9 mouse cellular contexts compared by ENCODE assay signal in genomic region chr7:141972831-141973619, GRCm38 (mm10). TPM values are rescaled to one million over a fixed set of nuclear protein-coding genes. Genes with fewer than 3 reads are reported as not detected.
DNase-seq lines count a peak whose midpoint lies in the region; ATAC-seq and TF ChIP-seq lines count a peak whose summit lies in the region.
"Had no signal": no experiment of that assay in that cellular context is flagged by ENCODE, and none has a peak within 500 bp of the region (broad histone marks: within the 10 kb centered on the region; RNA-seq: fewer than 3 reads in every experiment).

No protein-coding gene starts in this region.

- 0 out of 2 replicates have a peak, but pooled peaks have one; percentile 14 for ATAC-seq in forebrain, embryonic 14.5 days
- ATAC-seq in erythroblast, adult 5-6 weeks (replicated peaks; ENCODE audit: low FRiP score, poor library complexity, severe bottlenecking) = no peak

- no peak overlapping the region for H3K9ac ChIP-seq in forebrain, embryonic 14.5 days (ENCODE audit: low read length)
- H3K9ac ChIP-seq: limb, embryonic 15.5 days had no signal

- WGBS in forebrain, embryonic 14.5 days = 43% methylated on average over 7 of the region's 7 CpGs

- H3K4me2 ChIP-seq in forebrain, embryonic 14.5 days (ENCODE audit: low read length) = no peak overlapping the region
- H3K4me2 ChIP-seq: limb, embryonic 15.5 days had no signal

- H3K4me1 ChIP-seq in forebrain, embryonic 14.5 days (ENCODE audit: control insufficient read depth, insufficient read depth, low read length) = peaks cover 4% of the 10 kb centered on the region
- H3K4me1 ChIP-seq: limb, embryonic 15.5 days had no signal

- H3K27me3 ChIP-seq in forebrain, embryonic 14.5 days (replicated peaks; ENCODE audit: control insufficient read depth, insufficient read depth, low read length) = no peaks in the 10 kb centered on the region
- H3K27me3 ChIP-seq: limb, embryonic 15.5 days had no signal

- no peak overlapping the region for H3K27ac ChIP-seq in gastrocnemius, adult 2 months
- no peak overlapping the region for H3K27ac ChIP-seq in forebrain, embryonic 14.5 days (ENCODE audit: low read depth, low read length)
- H3K27ac ChIP-seq: limb, embryonic 15.5 days had no signal

- DNase-seq in gastrocnemius, adult 2 months = no peak
- no peak for DNase-seq in gastrocnemius, postnatal 4 days (ENCODE audit: low spot score in 2 of 2)
- peak; percentile 33 for DNase-seq in 3T3-L1 (ENCODE audit: low read depth, low spot score)
- DNase-seq in adipocyte (ENCODE audit: low spot score) = peak; percentile 43
- DNase-seq in forebrain, embryonic 14.5 days (ENCODE audit: low spot score) = peak; percentile 23
- DNase-seq in lung, postnatal 14 days = peak; percentile 28
- DNase-seq in testis, postnatal 10 days (ENCODE audit: low spot score) = peak; percentile 69

- H3K9me3 ChIP-seq in forebrain, embryonic 14.5 days (replicated peaks; ENCODE audit: control insufficient read depth, low read length) = no peaks in the 10 kb centered on the region
- H3K9me3 ChIP-seq: limb, embryonic 15.5 days had no signal

- peak; percentile 28; the same call in 1 of the 2 replicates for TF ChIP-seq CTCF in gastrocnemius, adult 2 months (IDR thresholded peaks at IDR 0.05)

- H3K4me3 ChIP-seq in gastrocnemius, adult 2 months = no peak overlapping the region
- no peak overlapping the region for H3K4me3 ChIP-seq in forebrain, embryonic 14.5 days (ENCODE audit: low read depth, low read length)
- H3K4me3 ChIP-seq: limb, embryonic 15.5 days had no signal

- H3K36me3 ChIP-seq in forebrain, embryonic 14.5 days (ENCODE audit: control insufficient read depth, insufficient read depth, low read length) = no peaks in the 10 kb centered on the region
- H3K36me3 ChIP-seq: limb, embryonic 15.5 days had no signal

- intact Hi-C loops in gastrocnemius, adult 2 months (cut with DNase I) = no loop called here

RNA-seq across cellular contexts. Expression of gene Brsk2, which starts 23.5 kb away (rescaled TPM):
- total RNA-seq in gastrocnemius, adult 2 months (2021) = under 1 TPM; 0.25 to 0.38 TPM
- total RNA-seq in gastrocnemius, postnatal 4 days (2021) = under 1 TPM; 0.78 to 0.96 TPM
- polyA plus RNA-seq in forebrain, embryonic 14.5 days (2014; fragmentation: Nextera tagmentation; extraction: Ambion mirVana) = 20.8 and 21.7 TPM in 2 replicates
- not detected in 2 replicates for total RNA-seq in erythroblast, adult 5-6 weeks (2015; ENCODE audit: low replicate concordance)
- total RNA-seq in erythroblast, adult 5-6 weeks (2017; ENCODE audit: low replicate concordance) = not detected in 2 replicates

RNA-seq across cellular contexts. Expression of gene Tollip, which starts 54.7 kb away (rescaled TPM):
- 10 to 100 TPM; 31.8 to 33.0 TPM for total RNA-seq in gastrocnemius, adult 2 months (2021)
- 10 to 100 TPM; 31.1 to 34.3 TPM for total RNA-seq in gastrocnemius, postnatal 4 days (2021)
- polyA plus RNA-seq in forebrain, embryonic 14.5 days (2014; fragmentation: Nextera tagmentation; extraction: Ambion mirVana) = 74.0 and 87.3 TPM in 2 replicates
- total RNA-seq in erythroblast, adult 5-6 weeks (2015; ENCODE audit: low replicate concordance) = 7.3 and 25.5 TPM in 2 replicates
- total RNA-seq in erythroblast, adult 5-6 weeks (2017; ENCODE audit: low replicate concordance) = 16.4 and 19.4 TPM in 2 replicates

Comparison
In these comparisons a context has a peak if more than half of its experiments do, and no peak if none do; other contexts are left out.
1. DNase-seq: peak in 3T3-L1 (single experiment), adipocyte (single experiment), forebrain, embryonic 14.5 days (single experiment), lung, postnatal 14 days (single experiment) and testis, postnatal 10 days (single experiment); none in gastrocnemius, adult 2 months (single experiment) and gastrocnemius, postnatal 4 days (0 of 2).